Mouse (Mus musculus): Measurements from ENCODE around the gene Fbxo34. TPM values are rescaled to one million over a fixed set of nuclear protein-coding genes. Genes with fewer than 3 reads are reported as not detected.

Gene Fbxo34
- polyA plus RNA-seq, 1 experiment from 2014 or later = 23.3 TPM

DNA sequence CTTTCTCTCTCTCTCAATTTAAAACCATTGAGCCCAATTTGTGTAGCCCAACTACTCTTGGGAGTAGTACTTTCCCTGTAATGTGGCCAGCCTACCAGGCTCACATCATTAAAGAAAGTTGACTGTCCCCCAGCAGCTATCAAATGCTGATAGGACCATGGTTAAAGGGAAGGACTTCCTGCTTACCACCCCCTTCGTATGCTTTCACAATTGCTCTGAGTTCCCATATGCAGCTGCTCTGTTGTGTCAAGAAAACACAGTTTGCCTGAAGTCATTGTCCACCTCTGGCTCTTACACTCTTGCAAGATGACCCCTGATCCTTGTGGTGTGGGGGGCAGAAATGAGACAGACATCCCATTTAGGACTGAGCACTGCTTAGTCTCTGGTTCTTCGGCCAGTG lies 5.3 kb upstream of the Fbxo34 start:
- no peaks in the 10 kb centered on the region for H3K4me1 ChIP-seq
- no peak overlapping the region for H3K4me3 ChIP-seq (replicated peaks)
- no peak overlapping the region for H3K4me2 ChIP-seq
- no peaks in the 10 kb centered on the region for H3K36me3 ChIP-seq
- H3K9ac ChIP-seq = no peak overlapping the region
- no peak overlapping the region for H3K27ac ChIP-seq
- 64% methylated on average over 2 of the region's 2 CpGs for WGBS
- no peaks in the 10 kb centered on the region for H3K9me3 ChIP-seq
- no peak for ATAC-seq (ENCODE audit: insufficient read depth, low FRiP score, low read depth)
- no peaks in the 10 kb centered on the region for H3K27me3 ChIP-seq (replicated peaks)

DNA sequence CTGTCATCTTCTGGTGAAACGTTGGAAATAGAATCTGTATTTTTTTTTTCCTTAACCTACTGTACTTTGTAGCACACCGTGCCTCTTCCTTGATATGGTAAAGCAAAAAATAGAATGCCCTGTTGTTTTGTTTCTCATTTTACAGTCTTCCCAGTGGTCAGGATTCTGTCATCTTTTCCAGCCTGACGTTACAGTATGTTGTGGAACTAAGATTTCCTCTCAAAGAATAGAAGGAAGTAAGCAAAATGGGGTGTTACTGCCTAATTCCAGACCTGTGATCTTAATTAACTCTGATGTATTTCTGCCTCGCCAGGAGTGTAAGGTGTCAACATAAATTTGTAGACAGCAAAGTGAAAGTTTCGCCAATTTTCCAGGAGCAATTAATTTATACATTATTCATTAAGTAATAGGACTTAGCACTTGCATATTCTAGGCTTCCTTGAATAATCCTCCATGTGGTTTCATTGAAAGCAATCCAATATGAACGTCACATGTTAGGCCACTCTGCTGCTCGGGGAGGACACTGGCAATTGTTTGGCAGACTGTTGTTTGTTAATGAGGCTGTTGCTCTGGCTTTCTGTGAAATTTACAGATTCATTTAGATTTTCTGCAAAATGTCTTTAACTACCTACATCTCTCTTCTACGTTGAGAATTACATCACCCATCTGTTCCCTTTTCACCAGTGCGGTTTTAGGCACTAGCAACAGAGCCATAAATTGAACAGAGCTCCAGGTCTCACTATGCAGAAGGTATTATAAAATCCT lies 4.7 kb upstream of the Fbxo34 start:
- WGBS = 69% methylated on average over 9 of the region's 9 CpGs
- no peaks in the 10 kb centered on the region for H3K9me3 ChIP-seq
- H3K4me2 ChIP-seq = no peak overlapping the region
- no peaks in the 10 kb centered on the region for H3K27me3 ChIP-seq (replicated peaks)
- no peak overlapping the region for H3K9ac ChIP-seq
- no peaks in the 10 kb centered on the region for H3K36me3 ChIP-seq
- H3K27ac ChIP-seq = no peak overlapping the region
- ATAC-seq (ENCODE audit: insufficient read depth, low FRiP score, low read depth) = no peak
- H3K4me1 ChIP-seq = no peaks in the 10 kb centered on the region
- no peak overlapping the region for H3K4me3 ChIP-seq (replicated peaks)

- no peak for ATAC-seq (ENCODE audit: insufficient read depth, low FRiP score, low read depth)
- H3K9me3 ChIP-seq = no peaks in the 10 kb centered on the region
- 85% methylated on average over 4 of the region's 4 CpGs for WGBS
- no peak overlapping the region for H3K4me3 ChIP-seq (replicated peaks)
- H3K9ac ChIP-seq = no peak overlapping the region
- H3K27ac ChIP-seq = no peak overlapping the region
- no peaks in the 10 kb centered on the region for H3K36me3 ChIP-seq
- H3K27me3 ChIP-seq (replicated peaks) = no peaks in the 10 kb centered on the region
- no peak overlapping the region for H3K4me2 ChIP-seq
- H3K4me1 ChIP-seq = no peaks in the 10 kb centered on the region
Observed at GRCm38 (mm10) chr14:47459556-47459955, 9.3 kb downstream of the Fbxo34 start.

DNA sequence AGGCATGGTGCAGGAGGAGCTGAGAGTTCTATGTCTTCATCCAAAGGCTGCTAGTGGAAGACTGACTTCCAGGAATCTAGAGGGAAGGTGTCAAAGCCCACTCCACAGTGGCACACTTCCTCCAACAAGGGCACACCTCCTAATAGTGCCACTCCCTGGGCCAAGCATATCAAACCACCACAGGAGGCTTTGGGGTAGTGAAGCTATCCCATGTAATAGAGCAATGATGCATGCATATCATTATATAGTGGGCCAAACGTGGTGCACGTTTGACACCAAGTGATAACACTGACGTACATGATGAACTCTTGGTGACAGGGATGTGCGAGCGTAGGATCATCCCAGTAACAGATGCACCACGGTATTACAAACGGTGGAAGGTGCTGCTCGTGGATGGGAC lies 11.8 kb downstream of the Fbxo34 start:
- Histone ChIP-seq H3K4me2 (no peak overlapping the region), H3K4me3 (replicated peaks) (no peak overlapping the region), H3K27ac (no peak overlapping the region), H3K36me3 (no peaks in the 10 kb centered on the region), H3K9ac (no peak overlapping the region), H3K4me1 (no peaks in the 10 kb centered on the region), H3K27me3 (replicated peaks) (no peaks in the 10 kb centered on the region), H3K9me3 (no peaks in the 10 kb centered on the region)
- no peak for ATAC-seq (ENCODE audit: insufficient read depth, low FRiP score, low read depth)
- 84% methylated on average over 8 of the region's 8 CpGs for WGBS

DNA sequence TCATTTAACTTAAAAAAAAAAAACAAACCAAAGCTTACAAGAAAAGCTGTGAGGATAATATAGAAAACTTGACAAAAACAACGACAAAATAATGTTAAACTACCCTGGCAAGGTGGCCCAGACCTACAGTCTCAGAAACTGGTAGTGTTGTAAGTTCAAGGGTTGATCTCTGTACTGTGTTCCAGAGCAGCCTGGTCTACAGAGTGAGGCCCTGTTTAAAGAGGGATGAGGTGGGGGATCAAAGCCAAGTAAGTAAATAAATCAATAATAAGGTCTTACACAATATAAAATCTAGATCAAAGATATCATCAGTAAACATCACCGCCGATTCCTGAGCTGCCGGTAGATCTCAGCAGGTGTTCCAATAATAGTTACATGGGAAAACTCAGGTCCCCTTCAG lies 12.2 kb downstream of the Fbxo34 start:
- Histone ChIP-seq H3K4me3 (replicated peaks) (no peak overlapping the region), H3K4me2 (no peak overlapping the region), H3K36me3 (no peaks in the 10 kb centered on the region), H3K9ac (no peak overlapping the region), H3K4me1 (no peaks in the 10 kb centered on the region), H3K9me3 (no peaks in the 10 kb centered on the region), H3K27me3 (replicated peaks) (no peaks in the 10 kb centered on the region), H3K27ac (no peak overlapping the region)
- WGBS = 57% methylated on average over 4 of the region's 4 CpGs
- no peak for ATAC-seq (ENCODE audit: insufficient read depth, low FRiP score, low read depth)

GRCm38 (mm10) chr14:47462877-47463460 lies 12.7 kb downstream of the Fbxo34 start:
- 71% methylated on average over 9 of the region's 9 CpGs for WGBS
- H3K4me2 ChIP-seq = no peak overlapping the region
- no peak for ATAC-seq (ENCODE audit: insufficient read depth, low FRiP score, low read depth)
- no peaks in the 10 kb centered on the region for H3K36me3 ChIP-seq
- no peak overlapping the region for H3K27ac ChIP-seq
- H3K9ac ChIP-seq = no peak overlapping the region
- H3K27me3 ChIP-seq (replicated peaks) = no peaks in the 10 kb centered on the region
- no peaks in the 10 kb centered on the region for H3K9me3 ChIP-seq
- H3K4me1 ChIP-seq = no peaks in the 10 kb centered on the region
- no peak overlapping the region for H3K4me3 ChIP-seq (replicated peaks)

DNA sequence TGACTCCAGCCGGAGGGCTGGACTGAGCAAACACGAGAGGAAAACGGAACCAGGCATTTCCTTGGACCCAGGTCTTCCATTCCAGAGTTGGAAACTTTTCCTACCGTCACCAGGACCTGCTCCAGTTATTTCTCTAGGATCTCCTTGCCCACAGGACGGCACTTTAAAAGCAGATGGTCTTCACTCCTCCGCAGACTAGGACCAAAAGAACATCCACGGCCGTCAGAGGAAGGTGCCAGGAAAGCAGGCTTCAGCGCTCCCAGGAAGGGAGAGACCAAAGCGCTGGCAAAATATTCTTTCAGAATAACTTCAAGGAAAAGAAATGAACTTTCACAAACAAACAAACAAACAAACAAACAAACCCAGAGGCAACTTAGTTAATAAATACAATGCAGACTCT lies 14.2 kb downstream of the Fbxo34 start:
- Histone ChIP-seq H3K9ac (no peak overlapping the region), H3K27ac (no peak overlapping the region), H3K4me1 (no peaks in the 10 kb centered on the region), H3K4me3 (replicated peaks) (no peak overlapping the region), H3K9me3 (no peaks in the 10 kb centered on the region), H3K27me3 (replicated peaks) (no peaks in the 10 kb centered on the region), H3K4me2 (no peak overlapping the region), H3K36me3 (no peaks in the 10 kb centered on the region)
- WGBS = 76% methylated on average over 10 of the region's 10 CpGs
- no peak for ATAC-seq (ENCODE audit: insufficient read depth, low FRiP score, low read depth)

DNA sequence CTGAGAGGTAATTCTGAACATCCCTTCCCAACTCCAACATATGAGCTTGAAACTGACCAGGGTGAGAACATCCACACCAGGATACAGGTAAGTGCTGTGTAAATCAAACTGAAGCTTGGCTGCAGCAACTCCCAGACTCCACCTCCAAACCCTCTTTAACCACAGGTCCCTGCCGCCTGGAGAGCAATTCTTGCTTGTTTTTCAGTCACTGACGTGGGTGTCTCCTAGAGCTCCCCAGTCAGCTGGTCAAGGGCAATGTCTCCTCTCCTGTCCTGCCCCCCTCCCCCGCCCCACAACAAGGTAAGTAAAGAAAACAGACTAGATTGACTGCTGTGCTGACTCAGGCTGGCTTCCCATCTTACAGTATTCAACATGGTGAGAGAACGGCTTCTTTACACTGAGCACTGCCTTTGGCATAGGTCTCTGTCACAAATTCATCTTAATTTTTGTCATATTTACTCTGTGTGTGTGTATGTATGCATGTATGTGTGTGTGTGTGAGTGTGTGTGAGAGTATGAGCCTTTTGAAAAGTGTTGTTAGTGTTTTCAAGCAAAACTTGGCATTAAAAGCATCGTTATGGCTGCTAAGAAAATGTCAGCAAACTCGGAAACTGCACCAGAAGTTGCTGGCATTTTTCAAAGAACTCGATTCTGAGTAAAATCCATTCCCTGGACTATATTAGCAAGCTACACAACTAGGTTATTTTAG lies 15.4 kb downstream of the Fbxo34 start:
- no peaks in the 10 kb centered on the region for H3K9me3 ChIP-seq
- H3K27me3 ChIP-seq (replicated peaks) = no peaks in the 10 kb centered on the region
- no peak overlapping the region for H3K27ac ChIP-seq
- 49% methylated on average over 7 of the region's 7 CpGs for WGBS
- no peak overlapping the region for H3K9ac ChIP-seq
- H3K4me1 ChIP-seq = no peaks in the 10 kb centered on the region
- no peaks in the 10 kb centered on the region for H3K36me3 ChIP-seq
- no peak overlapping the region for H3K4me2 ChIP-seq
- no peak for ATAC-seq (ENCODE audit: insufficient read depth, low FRiP score, low read depth)
- no peak overlapping the region for H3K4me3 ChIP-seq (replicated peaks)

DNA sequence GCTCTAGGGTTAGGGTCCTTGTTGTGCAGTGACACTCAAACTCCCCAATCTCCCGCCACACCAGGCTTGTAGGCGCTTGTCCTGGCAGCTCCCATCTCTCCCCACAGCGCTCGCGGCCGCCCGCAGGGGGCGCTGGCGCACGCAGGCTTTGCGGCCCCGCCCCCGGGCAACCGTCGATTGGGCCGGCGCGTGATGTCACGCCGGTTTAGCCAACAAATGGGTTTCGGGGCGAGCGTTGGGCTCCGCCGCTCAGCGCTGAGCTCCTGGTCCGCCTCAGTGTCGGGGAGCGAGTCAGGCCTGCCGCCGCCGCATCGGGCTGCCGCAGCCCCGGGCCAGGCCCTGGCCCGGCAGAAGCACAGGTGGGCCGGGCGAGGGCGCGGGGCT lies 22.1 kb downstream of the Fbxo34 start:
- Histone ChIP-seq H3K4me2 (peak overlapping the region; percentile 75), H3K27me3 (replicated peaks) (no peaks in the 10 kb centered on the region), H3K36me3 (no peaks in the 10 kb centered on the region), H3K9ac (peak overlapping the region; percentile 94), H3K4me1 (peaks cover 16% of the 10 kb centered on the region; the same call in 1 of the 2 replicates), H3K9me3 (no peaks in the 10 kb centered on the region), H3K4me3 (replicated peaks) (peak overlapping the region; percentile 98), H3K27ac (peak overlapping the region; percentile 91)
- WGBS = under 1% methylated on average over 40 of the region's 40 CpGs
- peak; percentile 94 for ATAC-seq (ENCODE audit: insufficient read depth, low FRiP score, low read depth)

GRCm38 (mm10) chr14:47472743-47473546 lies 22.7 kb downstream of the Fbxo34 start:
- Histone ChIP-seq H3K4me2 (peak overlapping the region; percentile 75), H3K9me3 (no peaks in the 10 kb centered on the region), H3K9ac (peak overlapping the region; percentile 94), H3K4me1 (peaks cover 16% of the 10 kb centered on the region; the same call in 1 of the 2 replicates), H3K27me3 (replicated peaks) (no peaks in the 10 kb centered on the region), H3K36me3 (no peaks in the 10 kb centered on the region), H3K27ac (peak overlapping the region; percentile 91), H3K4me3 (replicated peaks) (peak overlapping the region; percentile 98)
- 2% methylated on average over 66 of the region's 69 CpGs for WGBS
- ATAC-seq (ENCODE audit: insufficient read depth, low FRiP score, low read depth) = peak; percentile 83

DNA sequence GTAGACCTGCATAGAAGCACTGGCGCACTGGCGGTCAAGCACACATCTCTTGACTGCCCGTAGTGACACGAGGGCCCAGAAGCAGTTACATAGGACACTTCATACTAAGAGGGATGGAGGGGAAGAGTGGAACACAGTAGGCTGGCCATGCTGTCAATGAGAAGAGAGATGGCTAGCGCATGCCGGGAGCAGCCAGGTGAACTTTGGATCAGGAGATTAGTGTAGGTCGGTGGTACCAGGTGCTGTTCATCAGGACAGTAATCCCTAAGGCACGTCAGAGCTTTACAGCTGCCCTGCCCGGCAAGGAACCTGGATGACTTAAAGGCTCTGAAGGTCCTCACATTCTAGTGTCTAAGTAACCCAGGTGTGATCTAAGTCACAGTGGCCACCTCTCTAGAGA lies 23.7 kb downstream of the Fbxo34 start:
- ATAC-seq (ENCODE audit: insufficient read depth, low FRiP score, low read depth) = no peak
- Histone ChIP-seq H3K36me3 (no peaks in the 10 kb centered on the region), H3K9ac (no peak overlapping the region), H3K9me3 (no peaks in the 10 kb centered on the region), H3K4me1 (peaks cover 16% of the 10 kb centered on the region; the same call in 1 of the 2 replicates), H3K27ac (no peak overlapping the region), H3K4me3 (replicated peaks) (peak overlapping the region; percentile 98), H3K4me2 (peak overlapping the region; percentile 75), H3K27me3 (replicated peaks) (no peaks in the 10 kb centered on the region)
- WGBS = 67% methylated on average over 9 of the region's 9 CpGs
